Mouse (Mus musculus): ENCODE measurements at regions not wholly inside any gene's neighbourhood (a gene's known extent, or its start where the extent isn't known, plus 50 kb on each side); places are given as distances from the start of the nearest gene placed in this dataset.
A peak's percentile ranks its signal among the peaks of the same experiment; 100 is the strongest.

DNA sequence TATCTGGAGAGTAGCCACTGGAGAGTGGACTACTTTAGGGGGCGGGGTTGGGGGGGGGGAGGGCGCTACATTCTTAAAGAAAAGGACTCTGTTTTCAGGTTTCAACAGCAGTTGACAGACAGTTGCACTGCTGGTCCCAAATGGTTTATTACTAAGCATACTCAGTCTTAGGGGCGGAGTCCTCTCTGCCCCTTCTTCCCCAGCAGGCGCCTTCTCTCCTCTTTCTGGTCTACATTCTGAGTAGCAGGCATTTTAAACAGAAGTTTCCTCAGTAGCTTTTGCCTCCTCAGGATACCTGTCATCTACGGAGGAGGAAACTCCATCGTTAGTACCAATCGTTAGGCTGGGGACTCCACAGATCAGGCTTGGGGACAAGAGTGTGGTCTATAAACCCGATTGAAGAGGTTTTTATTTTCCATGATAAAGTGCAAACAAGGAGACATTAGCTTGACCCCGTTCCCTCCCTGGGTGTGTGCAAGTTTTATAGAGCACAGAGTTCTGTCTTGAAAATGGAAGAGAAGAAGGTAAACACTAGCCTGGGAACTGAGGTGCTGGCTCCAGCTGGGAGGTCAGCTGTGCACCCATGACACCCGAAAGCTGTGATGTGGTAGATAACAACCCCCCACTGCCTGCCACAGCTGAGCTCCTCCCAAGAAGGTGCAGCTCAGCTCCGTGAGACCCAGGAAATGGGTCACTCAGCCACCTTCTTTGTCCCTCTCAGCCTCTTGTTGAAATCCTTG, 107.8 kb downstream of the Btg1 start:
- no peak for DNase-seq (ENCODE audit: low spot score in 2 of 2)

DNA sequence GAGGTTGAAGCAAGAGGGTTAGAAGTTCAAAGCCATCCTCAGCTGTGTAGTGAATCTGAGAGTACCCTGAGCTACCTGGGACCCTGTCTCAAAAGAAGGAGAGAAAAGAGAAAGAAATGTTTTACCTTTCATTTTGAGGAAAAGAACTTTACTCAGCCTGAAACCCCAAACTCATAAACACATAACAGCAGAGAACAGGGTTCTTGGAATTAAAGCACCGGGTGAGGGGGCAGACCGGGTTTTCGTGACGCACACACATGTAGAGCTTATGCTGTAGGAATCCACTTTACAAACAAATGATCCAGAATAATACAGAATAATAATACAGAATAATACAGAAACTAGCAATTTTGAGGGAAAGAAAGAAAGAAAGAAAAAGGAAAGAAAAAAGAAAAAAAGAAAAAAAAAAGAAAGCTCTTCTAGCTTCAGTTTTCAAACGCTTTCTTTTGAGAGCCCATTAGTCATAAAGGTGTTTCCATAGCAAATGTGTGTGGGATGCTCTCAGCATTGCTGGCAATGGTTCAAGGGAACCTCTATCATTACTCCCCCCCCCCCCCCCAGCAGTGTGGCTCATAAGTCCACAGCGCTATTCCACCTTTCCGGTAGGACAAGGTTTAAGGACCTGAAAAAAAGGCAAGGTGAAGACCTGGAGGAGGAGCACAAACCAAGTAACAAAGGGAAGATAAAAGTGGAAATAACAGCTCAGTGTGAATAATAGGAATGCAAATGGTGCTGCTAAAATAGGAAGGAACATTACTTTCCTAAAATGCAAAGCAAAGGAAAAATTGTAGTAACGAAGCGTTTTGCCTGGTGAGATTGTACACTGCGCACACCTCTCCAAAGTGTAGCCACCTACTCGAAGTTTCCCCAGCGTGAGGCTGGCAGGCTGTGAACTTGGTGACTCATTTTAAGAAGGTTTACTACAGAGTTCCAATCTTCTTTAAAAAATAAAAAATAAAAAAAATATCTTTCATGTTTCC, 110.3 kb downstream of the Btg1 start:
- peak; percentile 41 to 47 for DNase-seq (ENCODE audit: low spot score in 2 of 2)

DNA sequence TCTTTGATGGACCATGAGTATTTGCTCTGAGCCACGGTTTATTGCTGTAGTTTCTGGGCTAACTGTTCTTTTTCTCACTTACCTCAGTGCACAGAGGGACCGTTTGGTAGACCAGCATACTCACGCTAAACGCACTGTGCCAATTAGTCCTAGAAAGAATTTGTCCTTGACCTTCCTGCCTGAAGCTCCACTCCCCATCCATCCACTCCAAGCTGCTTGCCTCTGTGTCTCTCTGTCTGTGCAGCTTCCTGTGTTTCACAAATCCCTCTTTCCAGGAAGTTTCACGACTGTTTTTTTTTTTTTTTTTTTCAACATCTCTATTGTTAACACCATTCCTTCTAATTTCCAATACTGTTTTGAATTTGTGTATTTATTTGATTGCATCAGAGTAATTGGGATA, 116.8 kb downstream of the Btg1 start:
- DNase-seq (ENCODE audit: low spot score in 2 of 2) = no peak

DNA sequence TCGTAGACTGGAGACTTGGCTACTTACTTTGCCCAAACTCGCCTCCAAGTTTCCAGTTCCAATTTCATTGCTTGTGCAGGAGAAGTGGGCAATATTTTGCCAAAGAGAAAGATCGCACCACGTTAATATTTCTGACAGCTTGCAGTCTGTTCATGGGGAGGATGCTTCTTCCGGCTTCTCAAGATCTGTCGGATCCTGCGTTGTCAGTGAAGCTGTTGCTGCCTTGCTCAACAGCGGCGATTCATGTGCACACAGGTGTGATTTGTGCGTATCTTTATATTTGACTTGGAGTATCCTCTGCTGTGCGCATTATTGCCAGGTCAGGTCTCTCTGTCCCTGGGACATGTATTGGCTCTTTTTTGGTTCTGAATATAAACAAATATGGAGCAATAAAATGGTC, 118.3 kb downstream of the Btg1 start:
- DNase-seq (ENCODE audit: low spot score in 2 of 2) = no peak

DNA sequence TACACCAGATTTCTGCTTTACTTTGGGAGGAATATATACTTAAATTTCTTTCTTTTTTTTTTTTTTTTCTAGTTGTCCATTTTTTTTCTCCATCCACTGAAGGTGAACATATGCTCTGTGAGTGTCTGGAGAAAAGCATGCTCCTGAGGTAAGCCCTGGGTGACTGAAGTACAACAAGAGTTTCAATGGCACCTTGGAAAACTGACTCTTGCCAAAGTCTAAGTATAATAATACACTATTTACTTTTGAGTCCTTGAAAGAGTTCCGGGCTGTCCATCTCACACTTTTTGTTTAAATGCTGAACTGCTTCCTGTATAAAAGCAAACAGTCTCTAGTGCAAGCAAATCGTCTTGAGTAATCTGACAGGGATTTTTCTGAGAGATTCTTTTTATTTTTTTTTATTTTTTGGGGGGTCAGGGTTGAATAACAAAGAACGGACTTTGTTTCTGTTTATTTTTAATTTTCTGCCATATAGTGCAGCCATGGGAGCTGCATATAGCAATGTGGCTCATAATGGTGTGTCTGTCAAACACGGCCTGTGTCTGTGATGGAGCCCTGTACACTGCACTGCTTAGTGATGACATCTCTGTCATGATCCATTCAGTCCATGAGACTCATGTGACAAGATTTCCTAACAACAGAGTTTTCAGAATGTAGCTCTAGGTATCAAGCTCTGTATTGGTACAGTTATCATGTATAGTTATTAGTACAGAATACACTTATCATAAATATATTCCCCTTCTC, 119.3 kb downstream of the Btg1 start:
- no peak for DNase-seq (ENCODE audit: low spot score in 2 of 2)

DNA sequence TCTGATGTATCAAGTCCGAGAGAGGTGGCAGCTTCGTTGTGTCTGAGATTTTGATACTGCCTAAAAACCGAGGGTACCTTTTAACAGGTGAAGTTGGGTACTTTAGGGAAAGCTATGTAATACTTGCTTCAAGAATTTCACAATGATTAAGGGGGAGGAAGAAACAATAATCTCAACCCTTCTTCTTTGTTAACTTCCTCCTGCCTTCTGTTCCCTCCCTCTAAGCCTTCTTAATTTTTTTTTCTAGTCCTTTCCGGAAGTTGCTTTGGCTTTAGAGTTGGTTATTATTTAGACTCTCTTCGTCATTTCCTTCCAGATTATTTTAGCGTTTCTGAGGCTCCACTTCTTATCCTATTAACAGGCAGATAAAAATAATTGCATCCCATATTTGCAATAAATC, 121.2 kb downstream of the Btg1 start:
- no peak for DNase-seq (ENCODE audit: low spot score in 2 of 2)

DNA sequence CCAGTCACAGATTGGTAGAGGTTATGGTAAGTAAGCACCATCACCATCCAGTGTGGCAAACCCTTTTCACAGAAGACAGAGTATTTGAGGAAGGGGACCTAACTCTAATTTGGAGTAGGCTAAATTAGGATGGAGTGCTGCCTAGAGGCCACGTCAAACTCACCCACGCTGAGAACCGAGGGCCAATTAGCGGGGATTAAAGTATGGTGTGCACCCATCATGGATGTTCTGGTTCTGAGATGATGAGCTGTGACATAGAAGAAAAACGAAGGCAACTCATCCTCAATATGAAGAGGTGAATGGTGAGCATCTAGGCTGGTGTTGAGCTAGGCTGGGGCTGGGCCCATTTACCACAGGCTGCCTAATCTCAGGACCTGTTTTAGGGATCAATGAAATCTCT, 121.8 kb downstream of the Btg1 start:
- DNase-seq (ENCODE audit: low spot score in 2 of 2) = no peak

DNA sequence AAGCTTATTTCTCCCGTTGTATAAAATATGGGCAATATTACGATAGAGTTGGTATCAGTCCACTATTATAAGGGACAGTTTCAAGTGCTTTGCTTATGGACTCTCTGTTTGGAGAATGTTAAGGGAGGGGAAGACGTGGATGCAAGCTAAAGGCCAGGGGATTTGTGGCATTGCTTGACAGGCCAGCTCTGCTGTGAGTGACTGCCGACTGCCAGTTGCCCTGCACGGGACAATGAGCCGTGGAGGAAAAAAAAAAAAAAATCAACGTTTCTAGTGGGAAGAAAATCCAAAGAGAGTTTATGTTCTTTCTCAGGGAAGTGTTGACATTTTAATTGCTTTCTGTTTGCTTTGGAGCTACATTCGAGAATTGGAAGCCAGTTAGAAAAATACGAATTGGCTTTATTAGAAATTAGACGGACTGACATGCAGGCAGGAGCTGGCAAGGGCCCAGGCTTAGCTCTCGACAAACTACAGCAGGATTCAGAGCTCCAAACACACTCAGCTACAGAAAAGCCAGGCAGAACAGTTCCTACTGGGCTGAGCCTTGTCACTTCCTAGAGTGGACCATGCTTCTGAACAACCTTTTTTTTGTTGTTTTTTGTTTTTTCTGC, 127.5 kb downstream of the Btg1 start:
- no peak for DNase-seq (ENCODE audit: low spot score in 2 of 2)

DNA sequence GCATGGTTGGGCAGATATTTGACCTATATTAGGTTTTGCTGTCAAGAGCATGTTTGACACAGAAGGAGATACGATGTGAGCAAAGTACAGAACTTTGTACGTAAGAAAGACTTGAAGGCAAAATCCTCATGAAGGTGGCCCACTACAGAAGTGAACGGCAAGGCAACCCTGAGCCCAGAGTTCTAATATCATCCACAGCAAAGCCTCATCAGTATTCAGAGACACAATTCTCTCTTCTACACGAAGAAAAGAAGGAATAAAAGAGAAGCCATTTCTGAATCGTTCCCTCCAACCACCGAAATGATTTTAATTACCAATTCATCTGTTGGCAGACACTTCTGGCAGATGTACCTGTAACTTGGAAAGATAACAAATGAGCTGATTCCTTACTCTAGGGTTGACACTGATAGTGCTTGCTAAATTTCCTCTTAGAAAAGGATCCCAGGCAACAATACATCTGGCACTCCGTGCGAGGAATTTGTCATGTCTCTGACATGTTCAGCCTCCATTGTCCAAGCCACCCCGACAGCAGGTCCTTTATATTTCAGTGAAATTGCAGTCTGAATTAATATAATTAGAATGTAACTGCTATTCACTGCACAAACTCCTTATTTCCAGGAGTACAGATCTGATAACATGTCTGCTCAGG, 130.3 kb downstream of the Btg1 start:
- DNase-seq (ENCODE audit: low spot score in 2 of 2) = no peak

DNA sequence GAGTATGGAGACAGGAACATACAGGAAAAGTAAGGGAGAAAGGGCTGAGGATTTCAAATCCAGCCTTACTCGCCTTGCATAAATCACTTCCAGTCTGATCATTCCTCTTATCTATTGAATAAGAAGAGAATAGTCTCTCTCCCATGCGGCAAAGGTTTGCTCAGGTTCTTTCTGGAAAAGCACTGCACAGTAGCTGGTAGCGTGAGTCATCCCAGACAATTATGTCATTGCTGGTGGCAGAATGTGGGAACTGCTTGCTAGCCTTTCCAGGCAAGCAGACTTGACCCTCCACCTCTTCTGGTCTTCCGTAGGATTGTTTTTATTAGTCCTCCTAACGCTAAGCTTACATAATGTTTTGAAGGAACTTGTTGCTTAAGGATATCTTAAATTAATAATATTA, 134.1 kb downstream of the Btg1 start:
- peak; percentile 28 to 39 for DNase-seq (ENCODE audit: low spot score in 2 of 2)

DNA sequence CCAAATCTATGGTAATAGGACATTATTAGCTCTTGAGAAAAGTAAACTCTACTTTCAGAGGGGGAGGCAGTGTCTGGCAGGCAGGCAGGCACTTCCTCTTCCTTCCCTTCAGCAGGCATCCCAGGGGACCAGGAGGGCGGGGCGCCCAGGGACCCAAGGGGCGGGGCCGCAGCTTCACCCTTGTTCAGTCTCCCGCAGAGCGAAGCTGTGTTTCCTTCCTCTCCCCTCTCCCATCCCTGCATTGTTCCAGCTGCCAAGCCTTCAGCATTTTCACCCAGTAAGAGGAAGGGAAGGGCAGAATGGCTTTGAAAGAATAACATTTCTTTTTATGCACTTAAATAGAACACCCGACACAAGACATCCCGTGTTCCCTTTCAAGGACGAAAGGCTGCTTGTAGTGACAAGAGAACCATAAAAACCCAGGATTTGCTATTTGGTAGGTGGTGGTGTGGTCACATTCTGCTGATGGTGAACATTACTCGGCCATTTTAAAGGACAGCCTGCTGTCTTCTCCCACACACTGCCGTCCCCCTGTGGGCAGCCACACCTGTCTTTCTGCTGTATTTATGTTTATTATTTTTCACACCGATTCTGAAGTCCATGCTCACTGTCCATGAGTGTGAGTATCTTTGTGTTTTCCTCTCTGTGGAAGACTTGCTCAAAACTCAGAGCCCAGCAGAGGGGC, 134.9 kb downstream of the Btg1 start:
- DNase-seq (ENCODE audit: low spot score in 2 of 2) = peak; percentile 40 to 45

DNA sequence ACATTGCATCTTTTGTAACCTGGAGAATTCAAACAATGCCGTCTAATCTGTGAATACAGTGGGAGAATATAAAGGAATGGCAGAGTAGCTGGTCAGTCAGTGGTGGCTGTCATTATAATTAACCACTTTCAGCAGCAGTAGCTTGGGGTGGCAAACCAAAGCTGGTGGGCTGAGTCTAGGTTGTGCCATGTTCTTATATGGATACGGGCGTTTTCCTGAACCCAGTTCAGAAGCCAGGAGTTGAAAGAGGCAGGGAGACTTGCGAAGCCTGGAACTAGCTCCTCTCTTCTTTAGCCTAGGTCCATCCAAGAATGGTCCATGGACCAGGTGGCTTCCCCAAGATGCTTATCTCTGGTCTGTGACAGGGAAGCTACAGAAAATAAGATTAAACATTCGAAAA, 135.7 kb downstream of the Btg1 start:
- DNase-seq (ENCODE audit: low spot score in 2 of 2) = no peak

DNA sequence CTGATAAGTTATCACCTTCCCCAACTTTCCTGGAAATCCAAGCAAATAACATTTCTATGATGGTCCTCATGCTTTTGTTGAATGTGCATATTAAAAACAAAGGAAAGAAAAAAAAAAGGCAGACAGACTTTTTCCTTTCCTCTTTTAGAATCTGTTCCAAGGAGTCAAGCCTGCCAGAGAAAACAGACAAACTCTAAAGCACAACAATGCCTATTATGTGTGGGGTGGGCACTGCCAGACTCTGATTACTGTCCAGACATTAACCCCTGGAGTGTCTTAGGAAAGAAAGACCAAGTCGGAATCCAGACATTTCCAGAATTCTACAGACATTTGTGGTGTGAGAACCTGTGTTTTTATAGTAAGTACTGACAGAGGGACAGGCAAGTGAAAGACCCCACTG, 136.7 kb downstream of the Btg1 start:
- DNase-seq (ENCODE audit: low spot score in 2 of 2) = no peak

DNA sequence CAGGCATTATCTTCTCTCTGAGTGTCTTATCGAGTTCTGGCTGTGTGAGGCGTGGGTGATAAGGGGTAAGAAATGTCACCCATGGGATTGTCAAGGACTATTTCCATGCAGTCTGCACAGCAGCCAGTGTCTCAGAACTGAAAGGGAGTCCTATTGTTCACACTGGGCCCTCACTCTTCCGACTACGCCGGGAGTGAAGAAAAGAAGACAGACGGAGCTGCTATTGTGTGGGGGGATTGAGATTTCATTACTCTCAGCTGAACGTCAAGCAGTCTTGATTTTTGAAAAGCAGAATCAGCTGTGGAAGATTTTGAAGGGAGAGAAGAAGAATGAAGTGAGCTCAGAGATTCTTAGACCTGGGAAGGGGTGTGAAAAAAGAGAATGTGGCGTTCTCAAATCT, 138.9 kb downstream of the Btg1 start:
- DNase-seq (ENCODE audit: low spot score in 2 of 2) = no peak

DNA sequence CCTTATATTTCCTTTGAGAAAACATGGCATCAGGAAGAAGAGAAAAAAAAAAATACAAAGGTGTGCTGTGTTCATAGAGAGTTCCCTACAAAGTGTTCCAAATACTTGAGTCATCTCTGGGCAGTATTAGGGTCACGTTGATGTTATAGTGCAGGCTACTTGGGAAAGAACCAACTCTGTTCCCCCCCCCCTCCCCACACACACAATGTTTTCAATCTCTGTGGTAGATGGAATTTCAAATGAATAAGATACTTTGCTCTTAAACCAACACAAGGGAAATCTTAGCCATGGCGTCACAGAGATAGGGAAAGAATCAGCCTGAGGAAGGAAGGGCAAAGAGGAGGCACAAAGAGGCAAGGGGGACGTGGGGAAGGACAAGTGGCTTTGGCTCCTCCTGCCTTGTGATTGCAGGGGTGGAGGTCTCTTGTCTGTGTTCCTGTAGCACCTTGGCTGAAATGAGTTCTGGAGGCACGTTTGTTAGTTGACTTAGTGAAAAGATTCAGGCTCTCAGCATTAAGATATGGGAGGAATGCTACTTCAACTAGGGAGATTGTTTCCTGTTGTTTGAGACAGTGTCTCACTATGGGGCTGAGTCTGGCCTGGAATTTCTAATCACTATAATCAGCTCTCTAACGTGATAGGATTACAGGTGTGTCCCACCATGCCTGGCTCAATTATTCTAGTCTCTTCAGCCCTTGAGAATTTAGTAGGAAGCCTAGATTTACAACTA, 139.7 kb downstream of the Btg1 start:
- DNase-seq (ENCODE audit: low spot score in 2 of 2) = no peak

DNA sequence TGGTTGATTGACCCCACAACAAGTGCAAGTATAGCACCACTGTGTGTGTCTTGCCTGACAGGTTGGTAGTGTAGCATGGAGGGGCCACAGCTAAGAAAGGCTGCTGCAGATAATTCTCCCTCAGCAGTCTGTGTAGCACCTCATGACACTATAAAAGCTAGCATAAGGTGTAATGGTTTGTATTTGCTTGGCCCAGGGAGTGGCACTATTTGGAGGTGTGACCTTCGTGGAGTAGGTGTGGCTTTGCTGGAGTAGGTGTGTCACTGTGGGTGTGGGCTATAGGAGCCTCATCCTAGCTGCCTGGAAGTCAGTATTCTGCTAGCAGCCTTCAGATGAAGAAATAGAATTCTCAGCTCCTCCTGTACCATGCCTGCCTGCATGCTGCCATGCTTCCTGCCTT, 140.5 kb downstream of the Btg1 start:
- DNase-seq (ENCODE audit: low spot score in 2 of 2) = no peak

DNA sequence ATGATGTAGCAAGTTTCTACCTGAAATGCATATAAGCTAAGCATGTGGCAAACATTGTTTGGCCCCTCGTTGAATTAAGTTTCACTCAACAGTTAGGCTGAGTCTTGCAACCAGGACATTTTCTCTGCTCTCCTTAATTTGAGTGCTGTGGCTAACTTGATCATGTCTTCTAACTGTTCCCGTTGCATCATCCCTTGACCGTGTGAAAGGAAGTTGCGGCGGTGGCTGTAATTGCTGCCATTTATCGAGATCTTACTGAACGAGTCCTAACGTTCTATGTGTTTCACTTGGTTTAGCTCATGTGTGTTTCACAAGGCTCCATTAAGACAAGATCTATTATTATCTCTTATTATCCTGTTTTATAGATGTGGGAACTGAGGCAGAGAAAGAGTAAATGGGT, 144.8 kb downstream of the Btg1 start:
- no peak for DNase-seq (ENCODE audit: low spot score in 2 of 2)

DNA sequence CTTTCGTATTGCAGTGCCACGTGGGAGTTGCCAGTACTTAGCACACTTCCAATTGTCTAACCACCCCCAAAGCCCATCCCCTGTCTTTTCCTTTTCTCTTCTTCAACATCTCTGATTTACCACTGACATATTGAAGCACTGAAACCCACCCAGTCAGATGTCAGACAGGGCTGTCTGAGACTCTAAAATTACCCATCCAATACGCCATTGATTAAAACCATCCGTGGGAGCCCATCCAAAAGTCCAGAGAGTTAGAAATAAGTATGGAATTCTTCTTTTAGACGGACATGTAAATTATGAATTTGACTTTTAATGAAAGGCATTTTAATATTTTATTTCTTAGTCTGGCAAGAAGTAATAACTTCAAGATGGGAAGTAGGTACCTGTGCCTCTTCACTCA, 148.8 kb downstream of the Btg1 start:
- no peak for DNase-seq (ENCODE audit: low spot score in 2 of 2)

DNA sequence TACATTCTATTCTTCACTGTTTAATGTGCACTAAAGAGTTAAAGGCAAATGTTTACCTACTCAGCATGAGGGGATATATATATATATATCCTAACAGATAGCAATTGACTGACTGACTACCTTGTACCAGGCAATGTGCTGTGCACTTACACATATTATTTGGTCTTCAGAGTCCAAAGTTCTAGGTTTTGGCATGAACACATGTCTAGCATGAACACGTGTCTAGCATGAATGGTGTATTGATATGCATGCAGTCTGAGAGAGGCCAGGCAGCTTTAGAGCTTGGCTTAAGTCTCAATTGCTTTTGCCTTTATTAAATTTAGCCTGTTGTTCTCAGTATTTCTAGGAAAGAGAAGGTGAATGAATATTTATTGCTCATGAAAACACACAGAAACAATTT, 161.4 kb downstream of the Btg1 start:
- no peak for DNase-seq (ENCODE audit: low spot score in 2 of 2)

DNA sequence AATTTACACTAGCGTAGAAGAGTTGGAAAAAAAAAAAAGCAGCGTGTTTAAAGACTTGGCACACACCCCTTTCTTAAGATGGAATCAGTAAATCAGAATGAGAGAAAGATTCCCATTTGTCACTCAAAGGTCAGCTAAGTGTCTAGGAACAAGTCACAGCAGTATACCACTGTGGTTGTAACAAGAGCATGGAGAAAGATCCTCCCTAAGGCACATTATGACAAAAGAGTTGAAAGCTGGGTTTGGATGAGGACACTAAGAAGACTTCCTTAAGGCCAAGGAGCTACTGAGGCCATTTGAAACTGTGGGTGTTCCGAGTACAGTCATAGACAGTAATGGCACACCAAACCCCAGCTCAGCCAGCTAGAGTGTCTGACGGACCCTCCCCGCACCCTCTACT, 167.2 kb downstream of the Btg1 start:
- no peak for DNase-seq (ENCODE audit: low spot score in 2 of 2)

All from right cerebral cortex, adult 2 months (tissue).